Mouse (Mus musculus) MEL (cell line): ENCODE results near the gene Gdf3. TPM values are rescaled to one million over a fixed set of nuclear protein-coding genes. Genes with fewer than 3 reads are reported as not detected.

Source experiments
- DNase-seq: peaks from one replicate; pipeline ENCODE4 v3.0.0; 2011; ENCODE audit warnings: low read depth, low spot score
- H3K27ac ChIP-seq: 2 replicates; pipeline ENCODE4 v1.5.1; 2012; ENCODE audit warnings: low read depth, mild to moderate bottlenecking, control low read depth, low read length, moderate library complexity; ENCODE audit not compliant: control insufficient read depth
- H3K27me3 ChIP-seq, 2 experiments: fragments of 150-350 bp in 1 of 2; sonication (generic) in 1 of 2; 2 replicates each; pipeline ENCODE4 v1.6.1; 2012; ENCODE audit warnings: low read length in 2 of 2, mild to moderate bottlenecking in 2 of 2, improper control_type of control experiment in 1 of 2, moderate library complexity in 1 of 2; ENCODE audit not compliant: insufficient read depth in 2 of 2, control insufficient read depth in 1 of 2
- H3K36me3 ChIP-seq, 2 experiments: 2 replicates each; pipeline ENCODE4 v1.6.1; 2012 to 2014; ENCODE audit warnings: low read length in 2 of 2, improper control_type of control experiment in 1 of 2, inconsistent platforms in 1 of 2, mild to moderate bottlenecking in 1 of 2; ENCODE audit not compliant: insufficient read depth in 2 of 2, control insufficient read depth in 1 of 2
- H3K4me1 ChIP-seq, 2 experiments: fragments of 150-350 bp in 1 of 2; sonication (generic) in 1 of 2; 2 replicates each; pipeline ENCODE4 v1.6.1; 2012; ENCODE audit warnings: low read length in 2 of 2, improper control_type of control experiment in 1 of 2, mild to moderate bottlenecking in 1 of 2; ENCODE audit not compliant: insufficient read depth in 2 of 2, control insufficient read depth in 1 of 2
- H3K4me3 ChIP-seq, 2 experiments: fragments of 150-350 bp in 1 of 2; sonication (generic) in 1 of 2; 2 replicates each; pipeline ENCODE4 v1.5.1; 2012; ENCODE audit warnings: low read depth in 2 of 2, low read length in 2 of 2, mild to moderate bottlenecking in 2 of 2, moderate library complexity in 2 of 2, control low read depth in 1 of 2, improper control_type of control experiment in 1 of 2; ENCODE audit not compliant: control insufficient read depth in 1 of 2, insufficient read depth in 1 of 2
- H3K79me2 ChIP-seq: 2 replicates; pipeline ENCODE4 v1.6.1; 2012; ENCODE audit warnings: mild to moderate bottlenecking, low read length, moderate library complexity; ENCODE audit not compliant: control insufficient read depth, poor library complexity, insufficient read depth
- H3K9ac ChIP-seq: 2 replicates; pipeline ENCODE4 v1.6.1; 2012; ENCODE audit warnings: low read depth, mild to moderate bottlenecking, control low read depth, low read length, moderate library complexity; ENCODE audit not compliant: control insufficient read depth, poor library complexity, severe bottlenecking
- H3K9me3 ChIP-seq: fragments of 150-350 bp; sonication (generic); replicated peaks from 2 replicates; pipeline ENCODE4 v1.6.1; 2012; ENCODE audit warnings: mild to moderate bottlenecking, low read length, improper control_type of control experiment, moderate library complexity; ENCODE audit not compliant: insufficient read depth
- BHLHE40 ChIP-seq: IDR thresholded peaks from 2 replicates; pipeline ENCODE4 v1.6.1; 2012; ENCODE audit warnings: low read depth, mild to moderate bottlenecking, inconsistent platforms, low read length, improper control_type of control experiment, borderline replicate concordance
- CHD1 ChIP-seq: IDR thresholded peaks from 2 replicates; pipeline ENCODE4 v1.6.1; 2012; ENCODE audit warnings: low read depth, mild to moderate bottlenecking, inconsistent platforms, low read length, improper control_type of control experiment
- CHD2 ChIP-seq: IDR thresholded peaks from 2 replicates; pipeline ENCODE4 v1.6.1; 2011; ENCODE audit warnings: low read length, improper control_type of control experiment
- CTCF ChIP-seq, 3 experiments: IDR thresholded peaks in 2 of 3; conservative IDR thresholded peaks in 1 of 3; 2 replicates each; pipeline ENCODE4 v1.5.1; 2011 to 2012; ENCODE audit warnings: low read length in 3 of 3, low read depth in 2 of 3, mild to moderate bottlenecking in 2 of 3, improper control_type of control experiment in 1 of 3, inconsistent platforms in 1 of 3, mixed read lengths in 1 of 3, moderate library complexity in 1 of 3; ENCODE audit not compliant: control insufficient read depth in 1 of 3, insufficient read depth in 1 of 3, poor library complexity in 1 of 3, severe bottlenecking in 1 of 3
- ELF1 ChIP-seq: IDR thresholded peaks from 2 replicates; pipeline ENCODE4 v1.6.1; 2014; ENCODE audit warnings: low read depth, mild to moderate bottlenecking, inconsistent platforms, low read length, improper control_type of control experiment, moderate library complexity
- EP300 ChIP-seq, 2 experiments: IDR thresholded peaks; 2 replicates each; pipeline ENCODE4 v1.6.1; 2011; ENCODE audit warnings: improper control_type of control experiment in 2 of 2, low read length in 2 of 2, low read depth in 1 of 2, mild to moderate bottlenecking in 1 of 2
- ETS1 ChIP-seq: IDR thresholded peaks from 2 replicates; pipeline ENCODE4 v1.6.1; 2012; ENCODE audit warnings: low read depth, mild to moderate bottlenecking, inconsistent platforms, low read length, improper control_type of control experiment, moderate library complexity
- GATA1 ChIP-seq: IDR thresholded peaks from 2 replicates; pipeline ENCODE4 v1.6.1; 2011; ENCODE audit warnings: low read depth, low read length, improper control_type of control experiment
- HCFC1 ChIP-seq: IDR thresholded peaks from 2 replicates; pipeline ENCODE4 v1.6.1; 2012; ENCODE audit warnings: low read depth, mild to moderate bottlenecking, inconsistent platforms, low read length, improper control_type of control experiment, moderate library complexity
- JUND ChIP-seq: IDR thresholded peaks from 2 replicates; pipeline ENCODE4 v1.6.1; 2011; ENCODE audit warnings: low read depth, mild to moderate bottlenecking, improper control_type of control experiment, low read length
- MAX ChIP-seq: IDR thresholded peaks from 2 replicates; pipeline ENCODE4 v1.6.1; 2011; ENCODE audit warnings: low read length, improper control_type of control experiment
- MAZ ChIP-seq: IDR thresholded peaks from 2 replicates; pipeline ENCODE4 v1.6.1; 2012; ENCODE audit warnings: low read depth, mild to moderate bottlenecking, inconsistent platforms, low read length, improper control_type of control experiment
- MXI1 ChIP-seq: IDR thresholded peaks from 2 replicates; pipeline ENCODE4 v1.6.1; 2011; ENCODE audit warnings: mild to moderate bottlenecking, low read depth, low read length, improper control_type of control experiment
- MYC ChIP-seq: IDR thresholded peaks from 2 replicates; pipeline ENCODE4 v1.6.1; 2011; ENCODE audit warnings: low read depth, mild to moderate bottlenecking, low read length, improper control_type of control experiment, moderate library complexity
- NELFE ChIP-seq: IDR thresholded peaks from 2 replicates; pipeline ENCODE4 v1.6.1; 2011; ENCODE audit warnings: low read depth, low read length, improper control_type of control experiment
- POLR2A ChIP-seq, 2 experiments: IDR thresholded peaks; 2 replicates each; pipeline ENCODE4 v1.6.1; 2011 to 2012; ENCODE audit warnings: low read length in 2 of 2, mild to moderate bottlenecking in 2 of 2, control low read depth in 1 of 2, improper control_type of control experiment in 1 of 2, low read depth in 1 of 2, moderate library complexity in 1 of 2; ENCODE audit not compliant: control insufficient read depth in 1 of 2, insufficient read depth in 1 of 2, poor library complexity in 1 of 2
- POLR2AphosphoS5 ChIP-seq: IDR thresholded peaks from 2 replicates; pipeline ENCODE4 v1.6.1; 2012; ENCODE audit warnings: low read depth, borderline replicate concordance, mild to moderate bottlenecking, inconsistent platforms, low read length, moderate library complexity, mixed read lengths
- RAD21 ChIP-seq: IDR thresholded peaks from 2 replicates; pipeline ENCODE4 v1.6.1; 2011; ENCODE audit warnings: mild to moderate bottlenecking, low read depth, low read length, improper control_type of control experiment
- RCOR1 ChIP-seq: IDR thresholded peaks from 2 replicates; pipeline ENCODE4 v1.6.1; 2012; ENCODE audit warnings: low read depth, mild to moderate bottlenecking, inconsistent platforms, low read length, improper control_type of control experiment
- SIN3A ChIP-seq: IDR thresholded peaks from 2 replicates; pipeline ENCODE4 v1.6.1; 2012; ENCODE audit warnings: low read length, improper control_type of control experiment, inconsistent platforms
- SMC3 ChIP-seq: IDR thresholded peaks from 2 replicates; pipeline ENCODE4 v1.6.1; 2011; ENCODE audit warnings: low read depth, low read length, improper control_type of control experiment
- TAL1 ChIP-seq: IDR thresholded peaks from 2 replicates; pipeline ENCODE4 v1.6.1; 2012; ENCODE audit warnings: mild to moderate bottlenecking, inconsistent platforms, low read length, moderate library complexity, mixed read lengths
- TCF12 ChIP-seq: IDR thresholded peaks from 2 replicates; pipeline ENCODE4 v1.6.1; 2014; ENCODE audit warnings: low read depth, mild to moderate bottlenecking, inconsistent platforms, low read length, improper control_type of control experiment, moderate library complexity
- USF1 ChIP-seq: IDR thresholded peaks from 2 replicates; pipeline ENCODE4 v1.6.1; 2014; ENCODE audit warnings: low read depth, mild to moderate bottlenecking, inconsistent platforms, low read length, improper control_type of control experiment, moderate library complexity
- USF2 ChIP-seq, 2 experiments: IDR thresholded peaks; 2 replicates each; pipeline ENCODE4 v1.6.1; 2011 to 2012; ENCODE audit warnings: improper control_type of control experiment in 2 of 2, low read length in 2 of 2, borderline replicate concordance in 1 of 2, inconsistent platforms in 1 of 2, low read depth in 1 of 2, mild to moderate bottlenecking in 1 of 2; ENCODE audit not compliant: insufficient read depth in 1 of 2
- ZC3H11A ChIP-seq: IDR thresholded peaks from 2 replicates; pipeline ENCODE4 v1.6.1; 2012; ENCODE audit warnings: low read depth, mild to moderate bottlenecking, inconsistent platforms, low read length, improper control_type of control experiment
- ZKSCAN1 ChIP-seq: IDR thresholded peaks from 2 replicates; pipeline ENCODE4 v1.6.1; 2012; ENCODE audit warnings: low read depth, mild to moderate bottlenecking, inconsistent platforms, low read length, improper control_type of control experiment, moderate library complexity
- ZNF384 ChIP-seq: IDR thresholded peaks from 2 replicates; pipeline ENCODE4 v1.6.1; 2012; ENCODE audit warnings: low read depth, mild to moderate bottlenecking, inconsistent platforms, low read length, improper control_type of control experiment
- polyA plus RNA-seq, 2 experiments: library from polyadenylated mRNA; stranded (reverse) in 1 of 2; unstranded in 1 of 2; fragments of >175 nt in 1 of 2; fragments of >200 nt in 1 of 2; gene quantifications; 2 replicates each; pipeline versions ENCODE4 v1.2.1 to v1.2.4; 2012; ENCODE audit warnings: low replicate concordance in 2 of 2, low read depth in 1 of 2; ENCODE audit not compliant: insufficient read length in 2 of 2, insufficient read depth in 1 of 2, missing spikeins in 1 of 2
- total RNA-seq: library from RNA; depleted of rRNA; stranded (reverse); fragments of 300-350 nt; gene quantifications from 2 replicates; pipeline ENCODE4 v1.2.3, GENCODE M21; 2012

Gdf3 gene
- total and polyA plus RNA-seq, 3 experiments: 42.8 to 50.2 TPM; not detected in 1

DNA sequence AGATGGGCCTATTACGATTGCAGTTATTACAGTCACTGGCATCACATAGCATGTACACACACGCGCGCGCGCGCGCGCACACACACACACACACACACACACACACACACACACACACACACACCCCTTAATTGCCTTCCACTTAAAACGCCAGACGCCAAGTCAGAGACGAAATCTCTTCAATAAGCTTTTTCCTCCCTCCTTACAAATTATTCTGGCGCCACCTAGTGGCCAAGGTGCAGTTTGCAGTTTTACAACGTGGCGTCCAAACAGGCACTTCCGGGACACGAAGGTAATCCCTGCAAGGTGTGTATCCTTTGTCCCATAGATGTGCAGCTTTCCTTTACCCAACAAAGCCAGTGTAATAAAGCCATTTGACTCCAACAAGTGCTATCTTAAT is 49.5 kb downstream of the Gdf3 start (continued):
- TF ChIP-seq NELFE (no peak), JUND (no peak), RAD21 (peak; percentile 66), POLR2AphosphoS5 (no peak), CTCF (IDR thresholded peaks at IDR 0.05 in 2 of 3, conservative IDR thresholded peaks at IDR 0.05 in 1 of 3; ENCODE audit: control insufficient read depth in 1 of 3, insufficient read depth in 1 of 3, low read depth in 2 of 3, low read length in 3 of 3, poor library complexity in 1 of 3, severe bottlenecking in 1 of 3) (peak; percentile 78 to 90 (median 79)), RCOR1 (0 out of 2 replicates have a peak, but pooled peaks have one; percentile 6), POLR2A (IDR thresholded peaks at IDR 0.05; ENCODE audit: control insufficient read depth in 1 of 2, insufficient read depth in 1 of 2, low read depth in 1 of 2, low read length in 2 of 2, poor library complexity in 1 of 2) (no peak), EP300 (IDR thresholded peaks at IDR 0.05; ENCODE audit: low read depth in 1 of 2, low read length in 2 of 2) (0 out of 4 replicates have a peak, but pooled peaks of 1 of the 2 experiments have one; percentile 25), TAL1 (no peak), USF1 (no peak), SMC3 (peak; percentile 65), ZC3H11A (peak; percentile 37), BHLHE40 (no peak), MYC (peak; percentile 87), GATA1 (no peak), MAX (peak; percentile 24), USF2 (IDR thresholded peaks at IDR 0.05; ENCODE audit: borderline replicate concordance in 1 of 2, insufficient read depth in 1 of 2, low read depth in 1 of 2, low read length in 2 of 2) (no peak)

DNA sequence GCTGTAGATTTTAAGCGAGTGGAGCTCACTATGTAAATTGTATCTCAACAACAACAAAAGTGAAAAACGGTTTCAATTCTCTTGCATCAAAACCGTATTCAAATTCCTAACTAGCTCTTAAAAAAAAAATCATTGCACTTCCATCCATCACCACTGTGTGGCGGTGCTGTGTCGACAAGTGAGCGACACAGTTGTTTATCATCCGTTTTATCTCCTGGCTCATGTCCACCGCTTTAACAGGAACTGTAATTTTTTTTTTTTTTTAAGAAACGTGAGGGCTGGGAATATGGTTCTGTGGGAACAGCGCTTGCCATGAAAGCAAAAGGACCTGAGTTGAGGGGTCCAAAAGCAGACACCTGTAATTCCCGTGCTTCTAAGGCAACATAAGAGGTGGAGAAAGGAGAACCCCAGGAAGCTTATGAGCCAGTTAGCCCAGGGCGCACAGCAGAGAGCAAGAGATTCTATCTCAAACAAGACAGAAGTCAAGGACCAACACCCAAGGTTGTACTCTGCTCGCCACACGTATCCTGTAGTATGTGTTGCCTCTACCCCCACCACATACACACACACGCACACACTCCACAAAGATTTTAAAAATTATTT is 52.8 kb downstream of the Gdf3 start:
- peaks cover 4 to 9% of the 10 kb centered on the region in 2 experiments; a peak in 3 of 4 replicates for H3K4me1 ChIP-seq
- no peaks in the 10 kb centered on the region for H3K9me3 ChIP-seq
- DNase-seq: peak; percentile 93
- no peaks in the 10 kb centered on the region for H3K79me2 ChIP-seq
- peak overlapping the region; percentile 65 for H3K9ac ChIP-seq
- TF ChIP-seq CHD2 (no peak), MXI1 (peak; percentile 69), TCF12 (no peak), EP300 (IDR thresholded peaks at IDR 0.05; ENCODE audit: low read depth in 1 of 2, low read length in 2 of 2) (peak; percentile 50 to 52; a peak in 2 of 4 replicates), HCFC1 (peak; percentile 60; the same call in 1 of the 2 replicates), ZKSCAN1 (no peak; the same call in 1 of the 2 replicates), ETS1 (peak; percentile 67; the same call in 1 of the 2 replicates), SIN3A (peak; percentile 81), RCOR1 (peak; percentile 86), POLR2AphosphoS5 (no peak), BHLHE40 (peak; percentile 95), RAD21 (peak; percentile 67), ELF1 (0 out of 2 replicates have a peak, but pooled peaks have one; percentile 27), ZNF384 (peak; percentile 99), MAZ (no peak), MYC (peak; percentile 44; the same call in 1 of the 2 replicates), ZC3H11A (peak; percentile 69), GATA1 (peak; percentile 89), MAX (no peak), CHD1 (no peak), SMC3 (peak; percentile 70), CTCF (IDR thresholded peaks at IDR 0.05 in 2 of 3, conservative IDR thresholded peaks at IDR 0.05 in 1 of 3; ENCODE audit: control insufficient read depth in 1 of 3, insufficient read depth in 1 of 3, low read depth in 2 of 3, low read length in 3 of 3, poor library complexity in 1 of 3, severe bottlenecking in 1 of 3) (peak; percentile 65 to 91 (median 68))
- peaks cover 0 to 10% of the 10 kb centered on the region in 2 experiments; a peak in 2 of 4 replicates for H3K36me3 ChIP-seq
- H3K27ac ChIP-seq: peak overlapping the region; percentile 31
- peaks cover 4 to 5% of the 10 kb centered on the region in 2 experiments; a peak in 2 of 4 replicates for H3K27me3 ChIP-seq
- H3K4me3 ChIP-seq: peak overlapping the region; percentile 50 to 56
